Mouse (Mus musculus) layer of hippocampus, adult 6 months (tissue): ENCODE measurements around the gene Poc1b. TPM values are rescaled to one million over a fixed set of nuclear protein-coding genes. Genes with fewer than 3 reads are reported as not detected.

Source experiments
- long read RNA-seq, 2 experiments: library from polyadenylated mRNA; unstranded; transcript quantifications; one replicate each; pipeline ENCODE4 v2.0.0; 2019 to 2020
- polyA plus RNA-seq: library from polyadenylated mRNA; unstranded; fragments of <200 nt; fragmentation: Nextera tagmentation; gene quantifications from 2 replicates; pipeline ENCODE4 v1.2.3, GENCODE M21; 2021

Poc1b gene
- polyA plus RNA-seq: 2.1 and 3.2 TPM in 2 replicates
- long read RNA-seq, experiment 1, partial matches to known transcripts: 1 of 2 reads
- long read RNA-seq, experiment 1, other reads (novel, unspliced or antisense): 1 of 2 reads
- long read RNA-seq, experiment 2, transcript Poc1b-204 (11 exons, 3,449 nt): major isoform, 7 of 16 reads
- long read RNA-seq, experiment 2, partial matches to known transcripts: 2 of 16 reads
- long read RNA-seq, experiment 2, other reads (novel, unspliced or antisense): 4 of 16 reads

GRCm38 (mm10) chr10:99106703-99107631, at the start of gene Poc1b:
TSS of gene Poc1b (plus strand) at chr10:99107036.

GRCm38 (mm10) chr10:99107964-99108363, 1.1 kb downstream of the Poc1b start, which contains the start of gene Galnt4:
TSS of gene Galnt4 (plus strand) at chr10:99108159.

GRCm38 (mm10) chr10:99126225-99126624, 19.4 kb downstream of the Poc1b start, which contains the start of gene Phxr2:
TSS of gene Phxr2 (minus strand) at chr10:99126325.

Other genes starting within 250 kb of the Poc1b start
- gene Atp2b1, start 192.6 kb upstream of the Poc1b start, polyA plus RNA-seq: 696 and 795 TPM in 2 replicates
- 0.67 and 1.4 TPM in 2 replicates for gene Galnt4, start 1.1 kb downstream of the Poc1b start, polyA plus RNA-seq
- not detected in 2 replicates for gene Phxr2, start 19.3 kb downstream of the Poc1b start, polyA plus RNA-seq
- 39.0 and 40.6 TPM in 2 replicates for gene Dusp6, start 156.2 kb downstream of the Poc1b start, polyA plus RNA-seq